Mouse (Mus musculus): ENCODE data around the gene Slit2.

Slit2 gene

GRCm38 (mm10) chr5:47982941-47983701 is at the start of gene Slit2:
TSS of gene Slit2 (plus strand) at chr5:47983138.
- peak; percentile 82 for DNase-seq (ENCODE audit: low spot score)

- DNase-seq (ENCODE audit: low spot score), result no peak
These were observed 44.2 kb upstream of the Slit2 start for GRCm38 (mm10) chr5:47938586-47939372.

- DNase-seq (ENCODE audit: low spot score), result no peak
These were observed 26.5 kb upstream of the Slit2 start for GRCm38 (mm10) chr5:47956451-47956850.

- DNase-seq (ENCODE audit: low spot score), result no peak
These were observed 7.1 kb upstream of the Slit2 start for GRCm38 (mm10) chr5:47975795-47976194.

- DNase-seq (ENCODE audit: low spot score), result no peak
These were observed 3.6 kb upstream of the Slit2 start for GRCm38 (mm10) chr5:47979371-47979770.

GRCm38 (mm10) chr5:47980459-47980858 is 2.5 kb upstream of the Slit2 start:
- DNase-seq (ENCODE audit: low spot score), result no peak

- no peak for DNase-seq (ENCODE audit: low spot score)
These were observed 987 bp upstream of the Slit2 start for GRCm38 (mm10) chr5:47981951-47982350.

GRCm38 (mm10) chr5:47983746-47984583 is 1.0 kb downstream of the Slit2 start:
- DNase-seq (ENCODE audit: low spot score), result no peak

- DNase-seq (ENCODE audit: low spot score), result no peak
These were observed 1.8 kb downstream of the Slit2 start for GRCm38 (mm10) chr5:47984584-47985197.

- no peak for DNase-seq (ENCODE audit: low spot score)
These were observed 2.3 kb downstream of the Slit2 start for GRCm38 (mm10) chr5:47985198-47985631.

GRCm38 (mm10) chr5:47985901-47986670 is 3.1 kb downstream of the Slit2 start:
- DNase-seq (ENCODE audit: low spot score), result no peak

GRCm38 (mm10) chr5:47990926-47991325 is 8.0 kb downstream of the Slit2 start:
- DNase-seq (ENCODE audit: low spot score), result no peak

GRCm38 (mm10) chr5:48003708-48004415 is 20.9 kb downstream of the Slit2 start:
- no peak for DNase-seq (ENCODE audit: low spot score)

GRCm38 (mm10) chr5:48005533-48005932 is 22.6 kb downstream of the Slit2 start:
- no peak for DNase-seq (ENCODE audit: low spot score)

GRCm38 (mm10) chr5:48006059-48006458 is 23.1 kb downstream of the Slit2 start:
- DNase-seq (ENCODE audit: low spot score), result no peak

- no peak for DNase-seq (ENCODE audit: low spot score)
These were observed 40.5 kb downstream of the Slit2 start for GRCm38 (mm10) chr5:48023441-48023840.

- no peak for DNase-seq (ENCODE audit: low spot score)
These were observed 51.9 kb downstream of the Slit2 start for GRCm38 (mm10) chr5:48034875-48035274.

GRCm38 (mm10) chr5:48038033-48038432 is 55.1 kb downstream of the Slit2 start:
- no peak for DNase-seq (ENCODE audit: low spot score)

GRCm38 (mm10) chr5:48048986-48049751 is 66.2 kb downstream of the Slit2 start:
- no peak for DNase-seq (ENCODE audit: low spot score)
